8 mouse cellular contexts compared by ENCODE assay signal in genomic region chr17:87315021-87315531, GRCm38 (mm10). TPM values are rescaled to one million over a fixed set of nuclear protein-coding genes. Genes with fewer than 3 reads are reported as not detected.
DNase-seq lines count a peak whose midpoint lies in the region; ATAC-seq and TF ChIP-seq lines count a peak whose summit lies in the region.

No protein-coding gene starts in this region.

- no peak for TF ChIP-seq POLR2A in limb, embryonic 14.5 days (IDR thresholded peaks at IDR 0.05; ENCODE audit: borderline replicate concordance, extremely low read depth, insufficient read depth, insufficient read length)

- H3K36me3 ChIP-seq in embryonic facial prominence, embryonic 13.5 days, result no peaks in the 10 kb centered on the region
- H3K36me3 ChIP-seq in limb, embryonic 14.5 days (ENCODE audit: control insufficient read depth, insufficient read depth, low read length), result no peaks in the 10 kb centered on the region
- H3K36me3 ChIP-seq in midbrain, postnatal 0 days (ENCODE audit: insufficient read depth, low read length), result no peaks in the 10 kb centered on the region

- 6% methylated on average over 9 of the region's 9 CpGs for WGBS in embryonic facial prominence, embryonic 13.5 days
- WGBS in limb, embryonic 14.5 days, result 12% methylated on average over 9 of the region's 9 CpGs
- 11% methylated on average over 9 of the region's 9 CpGs for WGBS in midbrain, postnatal 0 days

- peaks cover 31% of the 10 kb centered on the region for H3K4me1 ChIP-seq in embryonic facial prominence, embryonic 13.5 days
- peaks cover 16% of the 10 kb centered on the region for H3K4me1 ChIP-seq in limb, embryonic 14.5 days (ENCODE audit: control insufficient read depth, insufficient read depth, low read length)
- H3K4me1 ChIP-seq in midbrain, postnatal 0 days (ENCODE audit: insufficient read depth, low read length), result no peaks in the 10 kb centered on the region

- DNase-seq in 3T3-L1 (ENCODE audit: low read depth, low spot score), result peak; percentile 97
- DNase-seq in adrenal gland, postnatal 36 days, result peak; percentile 92 to 94
- peak; percentile 86 to 91 for DNase-seq in heart, adult 9 months (ENCODE audit: low spot score in 2 of 2)
- DNase-seq in kidney, adult 9 months, result peak; percentile 91
- DNase-seq in limb, embryonic 14.5 days (ENCODE audit: low spot score), result peak; percentile 87
- peak; percentile 88 for DNase-seq in midbrain, postnatal 0 days (ENCODE audit: low spot score)
- peak; percentile 83 to 93 for DNase-seq in spleen, postnatal 10 days (ENCODE audit: low spot score in 2 of 2)

- 0 out of 2 replicates have a peak overlapping the region, but pooled peaks have one; percentile 3 for H3K4me3 ChIP-seq in embryonic facial prominence, embryonic 13.5 days
- no peak overlapping the region for H3K4me3 ChIP-seq in limb, embryonic 14.5 days (replicated peaks; ENCODE audit: low read length)
- no peak overlapping the region for H3K4me3 ChIP-seq in midbrain, postnatal 0 days (ENCODE audit: low read depth, low read length)

- H3K4me2 ChIP-seq in embryonic facial prominence, embryonic 13.5 days, result peak overlapping the region; percentile 41
- peak overlapping the region; percentile 20; the same call in 1 of the 2 replicates for H3K4me2 ChIP-seq in limb, embryonic 14.5 days (replicated peaks; ENCODE audit: low read depth, low read length, severe bottlenecking)
- H3K4me2 ChIP-seq in midbrain, postnatal 0 days (ENCODE audit: low read depth, low read length, poor library complexity, severe bottlenecking), result 0 out of 2 replicates have a peak overlapping the region, but pooled peaks have one; percentile 12

- no peaks in the 10 kb centered on the region for H3K9me3 ChIP-seq in embryonic facial prominence, embryonic 13.5 days
- no peaks in the 10 kb centered on the region for H3K9me3 ChIP-seq in limb, embryonic 14.5 days (ENCODE audit: control insufficient read depth, low read length)
- no peaks in the 10 kb centered on the region for H3K9me3 ChIP-seq in midbrain, postnatal 0 days (ENCODE audit: low read length)

- no peak overlapping the region for H3K27ac ChIP-seq in embryonic facial prominence, embryonic 13.5 days
- H3K27ac ChIP-seq in limb, embryonic 14.5 days (replicated peaks; ENCODE audit: low read depth, low read length), result no peak overlapping the region
- no peak overlapping the region for H3K27ac ChIP-seq in midbrain, postnatal 0 days (ENCODE audit: low read depth, low read length)

- ATAC-seq in embryonic facial prominence, embryonic 13.5 days (ENCODE audit: insufficient number of reproducible peaks, insufficient read depth, low FRiP score, low TSS enrichment, low read depth), result 0 out of 2 replicates have a peak, but pooled peaks have one; percentile 38
- peak; percentile 77 for ATAC-seq in limb, embryonic 14.5 days (ENCODE audit: low FRiP score, low read depth)
- peak; percentile 45 for ATAC-seq in midbrain, postnatal 0 days (ENCODE audit: low FRiP score)

- H3K9ac ChIP-seq in embryonic facial prominence, embryonic 13.5 days, result no peak overlapping the region
- H3K9ac ChIP-seq in limb, embryonic 14.5 days (ENCODE audit: low read depth, low read length, severe bottlenecking), result no peak overlapping the region
- no peak overlapping the region for H3K9ac ChIP-seq in midbrain, postnatal 0 days (replicated peaks; ENCODE audit: low read length, poor library complexity, severe bottlenecking)

- TF ChIP-seq CTCF in midbrain, postnatal 0 days (IDR thresholded peaks at IDR 0.05), result peak; percentile 94

- peaks cover 6% of the 10 kb centered on the region; the same call in 1 of the 2 replicates for H3K27me3 ChIP-seq in embryonic facial prominence, embryonic 13.5 days
- no peaks in the 10 kb centered on the region for H3K27me3 ChIP-seq in limb, embryonic 14.5 days (ENCODE audit: control insufficient read depth, insufficient read depth, low read length)
- no peaks in the 10 kb centered on the region for H3K27me3 ChIP-seq in midbrain, postnatal 0 days (ENCODE audit: insufficient read depth, low read length)

RNA-seq across cellular contexts. Expression of gene Ttc7, which starts 32.4 kb away (rescaled TPM):
- total RNA-seq in adrenal gland, postnatal 36 days (2021), result 10 to 100 TPM in 1 of 2 experiments, 1 to 10 TPM in 1; 9.5 to 14.3 TPM
- polyA plus RNA-seq in embryonic facial prominence, embryonic 13.5 days (2015; fragmentation: Nextera tagmentation; extraction: Ambion mirVana), result 6.4 and 7.2 TPM in 2 replicates
- polyA plus RNA-seq in limb, embryonic 14.5 days (2012; rRNA removed), result 7.8 and 12.6 TPM in 2 replicates
- 6.4 and 9.4 TPM in 2 replicates for polyA plus RNA-seq in limb, embryonic 14.5 days (2014; fragmentation: Nextera tagmentation; extraction: Ambion mirVana)
- 5.3 and 13.9 TPM in 2 replicates for total RNA-seq in midbrain, postnatal 0 days (2014; rRNA removed)
- polyA plus RNA-seq in midbrain, postnatal 0 days (2015; fragmentation: Nextera tagmentation; extraction: Ambion mirVana), result 9.9 and 11.1 TPM in 2 replicates

RNA-seq across cellular contexts. Expression of gene Mcfd2, which starts 49.3 kb away (rescaled TPM):
- total RNA-seq in adrenal gland, postnatal 36 days (2021), result 100 to 1,000 TPM; 256 to 285 TPM
- polyA plus RNA-seq in embryonic facial prominence, embryonic 13.5 days (2015; fragmentation: Nextera tagmentation; extraction: Ambion mirVana), result 85.7 and 97.0 TPM in 2 replicates
- 70.3 and 73.6 TPM in 2 replicates for polyA plus RNA-seq in limb, embryonic 14.5 days (2012; rRNA removed)
- polyA plus RNA-seq in limb, embryonic 14.5 days (2014; fragmentation: Nextera tagmentation; extraction: Ambion mirVana), result 89.6 and 98.4 TPM in 2 replicates
- total RNA-seq in midbrain, postnatal 0 days (2014; rRNA removed), result 27.8 and 38.0 TPM in 2 replicates
- polyA plus RNA-seq in midbrain, postnatal 0 days (2015; fragmentation: Nextera tagmentation; extraction: Ambion mirVana), result 35.5 and 36.9 TPM in 2 replicates
